Mouse (Mus musculus) midbrain, embryonic 10.5 days (tissue): ENCODE results near the gene Agap1. TPM values are rescaled to one million over a fixed set of nuclear protein-coding genes. Genes with fewer than 3 reads are reported as not detected.
A peak's percentile ranks its signal among the peaks of the same experiment; 100 is the strongest.

ENCODE experiments used
- DNase-seq: peaks from one replicate; pipeline ENCODE4 v3.0.0-alpha.2; 2017; ENCODE audit warnings: low spot score
- H3K27ac ChIP-seq: fragments of 300-500 bp; sonication (generic); replicated peaks from 2 replicates; pipeline ENCODE4 v1.5.1; 2016; ENCODE audit warnings: mild to moderate bottlenecking
- H3K27me3 ChIP-seq: fragments of 300-500 bp; sonication (generic); 2 replicates; pipeline ENCODE4 v1.6.1; 2016; ENCODE audit warnings: low read depth, mild to moderate bottlenecking; ENCODE audit not compliant: poor library complexity, severe bottlenecking
- H3K36me3 ChIP-seq: fragments of 300-500 bp; sonication (generic); 2 replicates; pipeline ENCODE4 v1.6.1; 2016; ENCODE audit warnings: mild to moderate bottlenecking, moderate library complexity
- H3K4me1 ChIP-seq: fragments of 300-500 bp; sonication (generic); 2 replicates; pipeline ENCODE4 v1.6.1; 2016
- H3K4me3 ChIP-seq: fragments of 300-500 bp; sonication (generic); 2 replicates; pipeline ENCODE4 v1.5.1; 2016; ENCODE audit warnings: mild to moderate bottlenecking, moderate library complexity
- H3K9me3 ChIP-seq: fragments of 300-500 bp; sonication (generic); replicated peaks from 2 replicates; pipeline ENCODE4 v1.6.1; 2016; ENCODE audit warnings: mild to moderate bottlenecking
- WGBS: fragments of 180-500 bp; shearing (Covaris S2); methylation state at CpG from one replicate; pipeline ENCODE4 v1.1.7; 2016; 5-methylcytosine and 5-hydroxymethylcytosine counted together
- polyA plus RNA-seq: library from polyadenylated mRNA; unstranded; fragments of >200 nt; fragmentation: Nextera tagmentation; extraction: Ambion mirVana; gene quantifications from 2 replicates; pipeline ENCODE4 v1.2.1, GENCODE M21; 2016

Agap1 gene
- polyA plus RNA-seq, 1 experiment from 2014 or later = 16.6 TPM

DNA sequence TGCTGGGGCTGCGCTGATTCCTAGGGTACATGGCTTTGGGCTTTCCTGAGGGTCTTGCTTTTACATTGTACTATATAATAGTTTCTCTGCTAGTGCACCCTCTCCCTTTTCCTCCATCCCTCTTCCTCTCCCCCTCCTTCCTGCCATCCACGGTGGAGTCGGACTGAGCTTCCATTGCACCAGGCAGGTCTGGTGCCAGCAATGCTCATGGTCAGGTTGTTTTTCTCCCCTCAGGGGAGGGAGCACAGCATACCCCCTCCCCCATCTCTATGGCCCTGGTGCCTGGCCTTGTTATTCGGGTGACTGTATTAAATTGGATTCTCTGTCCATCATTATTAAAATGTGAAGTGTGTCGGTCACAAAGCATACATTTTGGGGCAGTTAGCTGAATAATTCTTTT lies 259.1 kb downstream of the Agap1 start:
- no peak for DNase-seq
- peaks cover 43% of the 10 kb centered on the region for H3K4me1 ChIP-seq

DNA sequence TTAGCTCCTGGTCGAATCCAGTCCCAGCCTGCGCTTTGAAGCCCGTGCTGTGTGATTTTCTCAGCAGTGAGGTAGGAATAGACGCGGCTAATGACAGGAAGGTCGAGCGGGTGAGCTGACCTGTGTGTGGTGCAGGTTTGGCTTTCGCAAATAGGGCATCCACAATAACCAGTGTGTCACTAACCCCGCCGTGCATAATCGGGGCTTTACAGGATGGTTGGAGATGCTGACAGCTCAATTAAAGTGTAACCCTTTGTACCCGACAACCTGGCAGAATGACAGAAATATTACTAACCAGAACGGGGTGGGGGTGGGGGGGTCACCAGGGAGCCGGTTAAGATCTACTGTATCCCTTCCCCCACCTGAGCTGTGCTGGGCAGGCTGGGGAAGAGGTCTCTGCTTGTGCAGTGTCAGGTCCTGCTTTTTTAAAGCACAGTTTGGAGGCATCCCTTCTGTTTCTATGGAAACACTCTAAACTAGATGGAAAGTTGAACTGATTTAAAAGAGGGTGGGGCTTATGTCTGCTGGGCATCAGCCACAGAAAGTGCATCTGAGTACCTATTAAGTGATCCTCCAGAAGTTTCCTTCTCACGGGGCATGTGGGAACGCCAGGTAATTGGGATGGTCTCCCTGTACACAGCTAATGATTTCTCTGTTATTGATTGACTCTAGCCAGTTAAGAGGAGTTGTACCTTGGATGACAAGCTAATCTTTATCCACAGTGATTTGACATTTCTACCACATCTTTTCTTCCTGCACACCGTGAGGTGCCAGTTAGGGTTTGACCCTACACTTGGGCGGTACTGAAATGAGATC lies 259.8 kb downstream of the Agap1 start:
- no peaks in the 10 kb centered on the region for H3K9me3 ChIP-seq
- H3K36me3 ChIP-seq = peaks cover 25% of the 10 kb centered on the region
- no peak overlapping the region for H3K27ac ChIP-seq
- DNase-seq = no peak
- WGBS = 69% methylated on average over 18 of the region's 18 CpGs
- H3K4me3 ChIP-seq = no peak overlapping the region
- H3K27me3 ChIP-seq = no peaks in the 10 kb centered on the region
- peaks cover 47% of the 10 kb centered on the region for H3K4me1 ChIP-seq

More for the DNA sequence above, 259.1 kb downstream of the Agap1 start:
- WGBS = 83% methylated on average over 5 of the region's 5 CpGs
- no peak overlapping the region for H3K4me3 ChIP-seq
- no peak overlapping the region for H3K27ac ChIP-seq
- H3K9me3 ChIP-seq = no peaks in the 10 kb centered on the region
- H3K27me3 ChIP-seq = no peaks in the 10 kb centered on the region
- H3K36me3 ChIP-seq = peaks cover 31% of the 10 kb centered on the region

DNA sequence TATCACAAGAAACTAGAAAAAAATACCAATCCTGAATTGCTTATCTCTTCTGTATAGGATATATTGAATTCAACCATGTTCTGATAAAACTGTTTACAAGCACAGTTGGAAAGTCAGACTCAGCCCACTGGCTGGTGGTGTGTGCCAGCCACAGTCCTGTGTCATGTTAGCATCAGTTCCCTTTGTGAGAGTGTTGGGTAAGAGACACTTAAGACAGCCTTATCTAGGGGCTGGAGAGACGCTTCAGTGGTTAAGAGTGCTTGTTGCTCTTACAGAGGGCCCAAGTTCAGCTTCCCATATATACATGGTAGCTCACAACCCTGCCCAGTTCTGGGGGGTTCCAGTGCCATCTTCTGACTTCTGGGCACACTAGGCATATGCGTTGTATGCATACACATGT lies 261.6 kb downstream of the Agap1 start:
- no peak overlapping the region for H3K27ac ChIP-seq
- no peak for DNase-seq
- 91% methylated on average over 2 of the region's 2 CpGs for WGBS
- H3K9me3 ChIP-seq = no peaks in the 10 kb centered on the region
- H3K4me3 ChIP-seq = no peak overlapping the region
- peaks cover 21% of the 10 kb centered on the region for H3K36me3 ChIP-seq
- peaks cover 47% of the 10 kb centered on the region for H3K4me1 ChIP-seq
- no peaks in the 10 kb centered on the region for H3K27me3 ChIP-seq

DNA sequence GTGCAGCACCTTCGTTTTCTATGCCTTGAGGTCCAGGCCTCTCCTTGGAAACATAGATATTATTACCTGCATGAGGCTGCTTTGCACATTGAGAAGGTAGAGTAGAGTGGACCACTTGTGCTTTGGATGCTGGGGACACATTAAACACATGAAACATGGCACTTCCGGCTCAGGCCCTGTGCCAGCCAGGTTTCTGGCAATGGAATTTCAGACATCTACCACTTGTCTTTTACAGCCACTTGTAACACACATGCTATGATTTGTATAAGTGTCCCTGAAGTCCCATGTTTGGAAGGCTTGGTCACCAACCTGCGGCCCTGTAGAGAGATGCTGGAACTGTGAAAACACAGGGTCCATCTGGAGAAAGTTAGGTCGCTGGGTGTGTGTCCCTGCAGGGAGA lies 262.5 kb downstream of the Agap1 start:
- no peak overlapping the region for H3K4me3 ChIP-seq
- whole genome bisulfite sequencing = 89% methylated on average over 4 of the region's 4 CpGs
- peaks cover 14% of the 10 kb centered on the region for H3K36me3 ChIP-seq
- peaks cover 47% of the 10 kb centered on the region for H3K4me1 ChIP-seq
- no peak for DNase-seq
- no peaks in the 10 kb centered on the region for H3K27me3 ChIP-seq
- H3K9me3 ChIP-seq = no peaks in the 10 kb centered on the region
- H3K27ac ChIP-seq = no peak overlapping the region

DNA sequence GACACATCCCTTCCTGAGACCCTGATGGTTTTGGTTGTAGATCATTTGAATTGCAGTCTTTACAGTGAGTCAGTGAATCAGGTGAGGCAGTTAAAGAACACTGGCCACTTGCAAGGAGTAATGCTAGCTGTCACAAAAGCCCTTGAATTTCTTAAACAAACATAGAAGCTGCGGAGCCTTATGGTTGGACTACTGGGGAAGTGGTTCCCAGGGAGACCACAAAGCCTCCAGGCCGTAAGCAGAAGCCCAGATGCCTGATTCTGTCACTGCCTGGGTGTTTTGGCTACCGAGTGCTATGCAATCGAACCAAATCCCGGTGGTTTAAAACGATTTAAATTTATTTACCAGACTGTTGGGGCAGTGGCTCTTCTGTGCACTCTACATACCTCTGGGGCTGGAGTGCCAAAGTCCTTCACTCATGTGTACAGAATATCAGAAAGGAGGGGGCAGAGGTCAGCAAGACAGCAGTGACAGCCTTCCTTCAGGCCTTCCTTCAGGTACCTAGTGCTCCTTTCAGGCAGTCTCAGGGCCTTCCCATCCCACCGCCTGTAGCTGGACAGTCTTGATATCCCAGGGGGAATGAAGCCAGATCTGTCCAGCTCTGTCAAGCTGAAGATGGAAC lies 264.3 kb downstream of the Agap1 start:
- Histone ChIP-seq H3K27ac (no peak overlapping the region), H3K9me3 (no peaks in the 10 kb centered on the region), H3K27me3 (no peaks in the 10 kb centered on the region), H3K4me1 (peaks cover 53% of the 10 kb centered on the region), H3K36me3 (peaks cover 3% of the 10 kb centered on the region; the same call in 1 of the 2 replicates), H3K4me3 (no peak overlapping the region)
- 68% methylated on average over 7 of the region's 7 CpGs for WGBS
- DNase-seq = no peak

DNA sequence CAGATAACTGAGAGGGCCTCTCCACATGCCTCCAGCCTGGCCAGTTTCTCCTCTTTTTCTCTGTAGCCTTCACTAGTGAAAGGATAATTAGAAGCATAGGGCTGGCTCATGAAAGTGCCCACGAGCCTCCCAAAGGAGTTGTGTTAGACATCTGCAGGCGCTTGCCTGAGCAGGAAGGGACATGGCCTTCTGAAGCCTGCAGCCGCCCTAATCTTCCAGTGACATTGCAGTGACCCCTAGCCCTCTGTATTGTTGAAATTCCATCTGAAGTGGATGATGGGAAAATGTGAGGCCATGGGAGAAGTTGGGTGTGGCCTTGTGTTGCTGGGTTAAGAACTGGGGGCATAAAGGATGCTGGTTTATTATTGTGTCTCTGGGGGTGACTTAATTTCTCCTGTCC lies 269.5 kb downstream of the Agap1 start:
- H3K27ac ChIP-seq = peak overlapping the region; percentile 46; the same call in 1 of the 2 replicates
- peaks cover 33% of the 10 kb centered on the region for H3K36me3 ChIP-seq
- H3K27me3 ChIP-seq = no peaks in the 10 kb centered on the region
- H3K9me3 ChIP-seq = no peaks in the 10 kb centered on the region
- DNase-seq = peak; percentile 34
- peaks cover 35% of the 10 kb centered on the region for H3K4me1 ChIP-seq
- 24% methylated on average over 3 of the region's 3 CpGs for WGBS
- no peak overlapping the region for H3K4me3 ChIP-seq

DNA sequence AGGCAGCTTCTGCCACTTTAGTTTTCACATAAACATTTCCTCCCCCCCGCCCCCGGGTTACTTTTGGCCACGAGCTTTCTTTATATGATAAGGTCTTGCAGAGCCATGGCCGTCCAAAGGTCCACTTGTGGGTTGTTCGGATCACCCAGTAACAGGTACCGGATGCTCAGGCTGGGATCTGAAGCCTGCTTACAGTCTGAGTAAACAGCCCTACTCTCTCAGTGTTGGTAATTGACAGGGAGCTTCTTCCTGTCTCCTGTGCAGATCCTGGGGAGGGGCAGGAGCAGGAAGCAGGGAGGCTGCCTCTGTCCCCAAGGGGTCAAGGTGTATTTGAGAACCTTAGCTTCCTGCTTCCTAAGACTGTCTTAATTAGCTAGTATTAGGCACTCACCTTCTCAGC lies 269.9 kb downstream of the Agap1 start:
- no peak for DNase-seq
- peaks cover 36% of the 10 kb centered on the region for H3K36me3 ChIP-seq
- no peak overlapping the region for H3K4me3 ChIP-seq
- no peaks in the 10 kb centered on the region for H3K27me3 ChIP-seq
- peak overlapping the region; percentile 46; the same call in 1 of the 2 replicates for H3K27ac ChIP-seq
- peaks cover 32% of the 10 kb centered on the region for H3K4me1 ChIP-seq
- WGBS = 83% methylated on average over 6 of the region's 6 CpGs
- H3K9me3 ChIP-seq = no peaks in the 10 kb centered on the region

DNA sequence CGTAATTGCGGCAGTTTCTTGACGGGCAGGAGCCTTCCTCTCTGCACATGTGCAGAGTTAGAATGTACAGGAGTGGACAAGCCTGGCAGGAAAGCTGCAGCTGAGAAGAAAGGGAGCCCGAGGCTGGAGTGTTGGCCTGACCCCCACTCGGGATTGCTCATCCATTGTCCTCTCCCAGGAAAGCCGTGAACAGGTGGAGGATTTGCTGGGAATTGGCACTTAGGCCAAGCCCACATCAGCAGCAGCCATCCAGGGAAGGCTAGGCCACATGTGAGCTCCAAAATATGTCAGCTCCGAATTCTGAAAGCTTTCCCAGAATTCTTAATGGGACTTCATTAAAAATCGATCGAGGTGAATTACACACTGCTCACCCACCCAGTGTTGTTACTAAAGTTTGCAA lies 270.4 kb downstream of the Agap1 start:
- H3K9me3 ChIP-seq = no peaks in the 10 kb centered on the region
- H3K27me3 ChIP-seq = no peaks in the 10 kb centered on the region
- peaks cover 39% of the 10 kb centered on the region for H3K36me3 ChIP-seq
- WGBS = 75% methylated on average over 9 of the region's 9 CpGs
- H3K4me1 ChIP-seq = peaks cover 32% of the 10 kb centered on the region
- H3K4me3 ChIP-seq = no peak overlapping the region
- H3K27ac ChIP-seq = peak overlapping the region; percentile 46
- no peak for DNase-seq

DNA sequence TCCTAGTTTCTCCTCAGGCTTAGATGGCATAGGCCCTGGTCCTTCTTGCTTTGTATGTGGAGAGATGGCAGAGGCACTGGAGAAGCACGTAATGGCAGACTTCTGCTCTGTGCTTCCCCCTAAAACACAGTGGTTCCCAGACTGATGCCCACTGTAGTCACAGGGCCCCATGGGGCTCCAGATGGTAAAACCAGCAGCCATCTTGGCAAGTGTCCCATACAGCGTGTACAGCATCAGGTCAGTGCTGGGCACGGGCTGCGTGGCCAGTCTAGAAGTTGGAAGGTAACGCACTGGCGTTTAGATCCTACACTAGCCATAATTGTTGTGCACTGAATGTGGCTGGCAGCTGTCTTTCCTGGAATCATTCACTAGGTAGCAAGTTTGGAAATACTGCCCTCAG lies 273.9 kb downstream of the Agap1 start:
- Histone ChIP-seq H3K27me3 (no peaks in the 10 kb centered on the region), H3K36me3 (peaks cover 69% of the 10 kb centered on the region), H3K4me1 (peaks cover 19% of the 10 kb centered on the region), H3K4me3 (no peak overlapping the region), H3K27ac (no peak overlapping the region), H3K9me3 (no peaks in the 10 kb centered on the region)
- no peak for DNase-seq
- WGBS = 97% methylated on average over 6 of the region's 6 CpGs

DNA sequence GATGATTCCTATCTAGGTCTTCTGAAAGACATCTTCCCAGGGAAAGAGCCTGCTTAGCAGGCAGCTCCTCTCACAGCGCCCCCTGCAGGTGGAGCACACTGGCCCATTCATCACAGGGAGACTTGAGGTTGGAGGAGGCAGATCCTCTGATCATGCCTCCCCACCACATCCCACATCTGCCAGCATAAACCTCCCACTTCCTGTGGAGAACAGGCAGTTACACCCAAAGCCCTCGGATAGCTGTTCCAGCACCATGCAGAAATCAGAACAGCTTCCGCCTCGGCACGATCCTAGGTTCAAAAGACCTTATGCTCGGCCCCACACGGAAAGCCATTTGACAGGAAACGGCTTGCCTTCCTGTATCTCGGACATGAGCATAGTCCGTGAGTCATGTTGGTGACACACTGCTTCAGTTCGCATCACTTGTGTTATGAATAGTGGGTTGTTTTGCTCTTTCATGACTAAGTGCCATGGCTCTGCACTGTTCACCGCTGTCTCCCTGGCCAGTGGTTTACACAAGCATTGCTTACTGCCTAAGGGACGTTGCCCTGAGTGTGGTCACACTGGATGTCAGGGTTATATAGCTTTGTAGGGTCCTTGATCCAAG lies 276.1 kb downstream of the Agap1 start:
- peaks cover 74% of the 10 kb centered on the region for H3K36me3 ChIP-seq
- H3K9me3 ChIP-seq = no peaks in the 10 kb centered on the region
- peaks cover 7% of the 10 kb centered on the region; the same call in 1 of the 2 replicates for H3K27me3 ChIP-seq
- 92% methylated on average over 13 of the region's 13 CpGs for WGBS
- H3K27ac ChIP-seq = no peak overlapping the region
- H3K4me1 ChIP-seq = no peaks in the 10 kb centered on the region; the same call in 1 of the 2 replicates
- DNase-seq = no peak
- no peak overlapping the region for H3K4me3 ChIP-seq

DNA sequence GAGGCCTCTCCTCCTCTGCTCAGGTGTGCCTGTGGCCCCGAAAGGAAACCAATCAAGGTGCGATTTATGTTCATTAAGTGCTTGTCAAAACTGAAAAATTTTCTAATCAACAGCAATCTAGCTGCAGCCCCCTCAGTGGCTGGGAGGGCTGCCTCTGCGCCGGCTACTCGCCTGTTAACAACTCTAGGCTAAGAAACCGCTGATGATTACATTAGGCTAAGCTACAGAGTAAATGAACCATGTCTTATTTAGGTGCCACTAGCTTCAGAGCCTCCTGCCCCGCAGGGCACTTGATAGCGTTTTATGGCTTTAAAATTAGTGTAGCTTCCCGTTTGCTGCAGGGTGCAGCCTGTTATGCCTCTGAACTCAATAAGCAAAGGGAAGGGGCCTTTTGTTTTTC lies 279.8 kb downstream of the Agap1 start:
- Histone ChIP-seq H3K4me1 (peaks cover 10% of the 10 kb centered on the region), H3K27me3 (peaks cover 7% of the 10 kb centered on the region; the same call in 1 of the 2 replicates), H3K4me3 (no peak overlapping the region), H3K9me3 (no peaks in the 10 kb centered on the region), H3K27ac (no peak overlapping the region), H3K36me3 (peaks cover 46% of the 10 kb centered on the region)
- WGBS = 78% methylated on average over 9 of the region's 9 CpGs
- DNase-seq = no peak

DNA sequence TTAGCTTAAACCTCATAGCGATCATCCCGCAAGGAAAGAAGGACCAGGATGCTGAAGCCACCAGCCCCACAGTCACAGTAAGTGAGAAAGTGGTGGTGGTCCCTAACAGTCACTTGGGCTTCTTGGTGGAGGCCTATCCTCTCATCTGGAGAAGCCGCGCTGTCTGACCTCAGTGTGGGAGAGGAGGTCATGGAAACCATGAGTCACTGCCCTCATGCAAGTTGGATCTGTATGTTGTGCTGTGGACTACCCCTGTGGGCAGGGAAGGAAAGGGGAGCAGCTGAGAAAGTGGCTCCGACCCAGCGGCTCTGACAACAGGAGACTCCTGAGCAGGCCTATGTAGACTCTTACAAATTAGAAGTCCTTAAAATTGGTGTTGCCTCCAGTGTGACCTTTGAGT lies 280.5 kb downstream of the Agap1 start:
- Histone ChIP-seq H3K4me3 (no peak overlapping the region), H3K27me3 (peaks cover 7% of the 10 kb centered on the region; the same call in 1 of the 2 replicates), H3K9me3 (no peaks in the 10 kb centered on the region), H3K36me3 (peaks cover 41% of the 10 kb centered on the region), H3K4me1 (peaks cover 18% of the 10 kb centered on the region), H3K27ac (no peak overlapping the region)
- 93% methylated on average over 6 of the region's 6 CpGs for WGBS
- no peak for DNase-seq

DNA sequence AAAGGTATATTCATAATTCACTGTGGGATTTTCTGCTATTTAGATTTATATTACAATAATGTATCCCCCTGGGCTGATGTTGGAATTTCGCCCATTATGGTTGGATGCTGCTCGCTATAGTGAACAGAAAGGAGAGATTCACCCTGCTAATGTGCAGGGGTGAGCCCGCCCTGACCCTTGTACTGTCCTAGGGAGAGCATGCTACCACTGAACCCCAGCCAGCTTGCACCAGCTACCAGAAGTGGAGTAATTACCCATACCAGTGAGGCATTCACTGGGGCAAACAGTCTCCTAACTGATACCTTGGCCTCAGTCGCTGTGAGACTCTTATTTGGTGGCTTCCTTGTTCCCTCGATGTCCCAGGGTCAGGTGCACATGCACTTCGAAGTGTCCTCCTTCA lies 281.4 kb downstream of the Agap1 start:
- Histone ChIP-seq H3K27ac (no peak overlapping the region), H3K9me3 (no peaks in the 10 kb centered on the region), H3K27me3 (peaks cover 13% of the 10 kb centered on the region; the same call in 1 of the 2 replicates), H3K36me3 (peaks cover 40% of the 10 kb centered on the region), H3K4me3 (no peak overlapping the region), H3K4me1 (peaks cover 21% of the 10 kb centered on the region)
- WGBS = 95% methylated on average over 6 of the region's 6 CpGs
- no peak for DNase-seq
